Mouse (Mus musculus): ENCODE data around the gene Cd151. TPM values are rescaled to one million over a fixed set of nuclear protein-coding genes. Genes with fewer than 3 reads are reported as not detected.

Gene Cd151
- polyA plus RNA-seq, 1 experiment from 2014 or later = 39.1 TPM

GRCm38 (mm10) chr7:141475011-141475804 lies 8.0 kb downstream of the Cd151 start, which contains the start of the genes Polr2l and Tspan4:
TSS of gene Polr2l (minus strand) at chr7:141475132.
TSS of gene Tspan4 (plus strand) at chr7:141475240.
- peaks cover 6% of the 10 kb centered on the region; the same call in 1 of the 2 replicates for H3K36me3 ChIP-seq (ENCODE audit: control insufficient read depth, insufficient read depth, low read length)
- H3K9me3 ChIP-seq (replicated peaks; ENCODE audit: control insufficient read depth, low read length) = no peaks in the 10 kb centered on the region
- H3K9ac ChIP-seq (ENCODE audit: low read length) = peak within 1 kb of the TSS; percentile 82
- H3K27ac ChIP-seq (ENCODE audit: low read length) = peak within 1 kb of the TSS; percentile 97
- peak within 1 kb of the TSS; percentile 72 for H3K4me3 ChIP-seq (replicated peaks; ENCODE audit: low read length)
- ATAC-seq (ENCODE audit: insufficient read depth, low FRiP score) = peak; percentile 72
- H3K4me2 ChIP-seq (ENCODE audit: low read depth, low read length) = peak within 1 kb of the TSS; percentile 81
- no peaks in the 10 kb centered on the region for H3K27me3 ChIP-seq (ENCODE audit: control insufficient read depth, insufficient read depth, low read length)
- peaks cover 36% of the 10 kb centered on the region for H3K4me1 ChIP-seq (ENCODE audit: control insufficient read depth, insufficient read depth, low read length)
- under 1% methylated on average over 86 of the region's 87 CpGs for WGBS

GRCm38 (mm10) chr7:141475805-141476158 lies 8.6 kb downstream of the Cd151 start:
- peak overlapping the region; percentile 81 for H3K4me2 ChIP-seq (ENCODE audit: low read depth, low read length)
- ATAC-seq (ENCODE audit: insufficient read depth, low FRiP score) = no peak
- peak overlapping the region; percentile 97 for H3K27ac ChIP-seq (ENCODE audit: low read length)
- H3K4me1 ChIP-seq (ENCODE audit: control insufficient read depth, insufficient read depth, low read length) = peaks cover 36% of the 10 kb centered on the region
- no peaks in the 10 kb centered on the region for H3K9me3 ChIP-seq (replicated peaks; ENCODE audit: control insufficient read depth, low read length)
- no peaks in the 10 kb centered on the region for H3K27me3 ChIP-seq (ENCODE audit: control insufficient read depth, insufficient read depth, low read length)
- H3K9ac ChIP-seq (ENCODE audit: low read length) = peak overlapping the region; percentile 82
- peaks cover 6% of the 10 kb centered on the region; the same call in 1 of the 2 replicates for H3K36me3 ChIP-seq (ENCODE audit: control insufficient read depth, insufficient read depth, low read length)
- WGBS = under 1% methylated on average over 12 of the region's 12 CpGs
- peak overlapping the region; percentile 72 for H3K4me3 ChIP-seq (replicated peaks; ENCODE audit: low read length)

DNA sequence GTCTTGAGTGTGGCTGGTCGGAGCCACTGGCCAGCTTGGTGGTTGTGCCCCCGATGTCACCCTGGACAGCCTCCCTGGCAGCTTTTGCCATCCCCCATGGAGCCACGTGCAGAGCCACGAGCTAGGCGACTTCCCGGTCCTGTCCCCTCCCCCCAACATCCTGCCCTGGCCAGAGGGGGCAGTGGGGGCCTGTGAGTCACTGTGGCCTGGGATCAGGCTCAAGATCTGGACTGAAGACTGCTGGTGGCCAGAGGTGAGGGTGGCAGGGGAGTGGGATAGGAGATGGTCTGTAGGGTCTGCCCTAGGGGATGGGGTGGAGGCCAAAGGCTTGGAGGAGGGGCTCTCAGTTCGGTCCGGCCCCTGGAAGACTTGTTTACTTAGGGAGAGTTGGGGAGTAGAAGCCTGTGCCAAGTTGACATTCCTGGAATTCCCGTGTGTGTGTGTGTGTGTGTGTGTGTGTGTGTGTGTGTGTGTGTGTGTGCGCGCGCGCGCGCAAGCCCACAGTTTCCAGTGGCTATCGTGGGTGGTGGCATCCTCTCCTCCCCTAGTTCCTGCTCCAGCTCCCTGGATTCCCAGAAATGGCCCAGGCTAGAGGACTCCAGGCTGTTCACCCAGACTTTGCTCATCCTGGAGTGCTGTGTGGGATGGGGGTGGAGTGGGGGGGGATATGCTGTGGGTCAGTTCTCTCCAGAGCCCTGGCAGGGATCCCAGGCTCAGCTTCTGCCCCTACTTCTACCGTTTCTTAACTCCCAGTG lies 9.2 kb downstream of the Cd151 start:
- H3K9me3 ChIP-seq (replicated peaks; ENCODE audit: control insufficient read depth, low read length) = no peaks in the 10 kb centered on the region
- ATAC-seq (ENCODE audit: insufficient read depth, low FRiP score) = peak; percentile 81
- H3K4me3 ChIP-seq (replicated peaks; ENCODE audit: low read length) = peak overlapping the region; percentile 72
- peaks cover 42% of the 10 kb centered on the region for H3K4me1 ChIP-seq (ENCODE audit: control insufficient read depth, insufficient read depth, low read length)
- H3K27ac ChIP-seq (ENCODE audit: low read length) = peak overlapping the region; percentile 97
- WGBS = 2% methylated on average over 17 of the region's 17 CpGs
- H3K36me3 ChIP-seq (ENCODE audit: control insufficient read depth, insufficient read depth, low read length) = 0 out of 2 replicates have a peak, but pooled peaks cover 2% of the 10 kb centered on the region
- peak overlapping the region; percentile 81 for H3K4me2 ChIP-seq (ENCODE audit: low read depth, low read length)
- H3K27me3 ChIP-seq (ENCODE audit: control insufficient read depth, insufficient read depth, low read length) = 0 out of 2 replicates have a peak, but pooled peaks cover 1% of the 10 kb centered on the region
- peak overlapping the region; percentile 82 for H3K9ac ChIP-seq (ENCODE audit: low read length)

GRCm38 (mm10) chr7:141476981-141477370 lies 9.8 kb downstream of the Cd151 start:
- peaks cover 47% of the 10 kb centered on the region for H3K4me1 ChIP-seq (ENCODE audit: control insufficient read depth, insufficient read depth, low read length)
- no peak for ATAC-seq (ENCODE audit: insufficient read depth, low FRiP score)
- 3% methylated on average over 7 of the region's 7 CpGs for WGBS

DNA sequence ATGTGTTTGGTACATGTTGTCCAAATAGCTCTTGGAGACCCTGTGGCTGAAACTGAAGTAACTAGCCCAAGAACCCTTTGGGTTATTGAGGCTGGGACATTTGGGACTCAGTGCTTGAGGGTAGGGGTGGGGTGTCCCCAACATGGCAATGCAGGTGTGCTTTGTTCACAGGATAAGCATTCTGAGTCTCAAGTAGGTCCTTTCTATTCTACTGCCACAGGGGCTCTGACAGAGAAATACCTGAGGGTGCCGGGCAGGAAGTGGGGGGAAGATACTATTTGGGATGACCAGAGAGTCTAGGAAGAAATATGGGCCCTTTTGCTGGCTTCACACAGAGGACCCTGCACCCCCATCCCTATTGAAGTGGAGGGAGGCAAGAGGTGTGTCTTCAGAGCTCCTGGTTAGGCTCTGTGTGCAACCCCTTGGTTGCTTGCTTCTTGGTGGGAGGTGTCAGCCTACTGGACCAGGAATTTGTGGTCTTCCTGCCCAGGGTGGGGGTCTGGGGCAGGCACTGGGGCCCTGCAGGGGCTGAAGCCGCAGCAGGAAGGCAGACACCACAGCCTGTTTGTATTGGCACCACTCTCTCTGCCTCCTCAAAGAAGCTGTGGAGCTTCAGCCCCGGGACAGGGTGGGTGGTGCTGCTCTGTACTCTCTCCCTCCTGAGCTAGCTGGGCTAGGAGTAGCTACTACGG lies 10.5 kb downstream of the Cd151 start:
- Histone ChIP-seq H3K4me2 (ENCODE audit: low read depth, low read length) (peak overlapping the region; percentile 81), H3K9me3 (replicated peaks; ENCODE audit: control insufficient read depth, low read length) (no peaks in the 10 kb centered on the region), H3K27ac (ENCODE audit: low read length) (peak overlapping the region; percentile 97), H3K27me3 (ENCODE audit: control insufficient read depth, insufficient read depth, low read length) (0 out of 2 replicates have a peak, but pooled peaks cover 8% of the 10 kb centered on the region), H3K4me1 (ENCODE audit: control insufficient read depth, insufficient read depth, low read length) (peaks cover 53% of the 10 kb centered on the region), H3K4me3 (replicated peaks; ENCODE audit: low read length) (no peak overlapping the region; the same call in 1 of the 2 replicates), H3K36me3 (ENCODE audit: control insufficient read depth, insufficient read depth, low read length) (no peaks in the 10 kb centered on the region), H3K9ac (ENCODE audit: low read length) (peak overlapping the region; percentile 82)
- ATAC-seq (ENCODE audit: insufficient read depth, low FRiP score) = no peak
- 31% methylated on average over 4 of the region's 4 CpGs for WGBS

More at GRCm38 (mm10) chr7:141476981-141477370, 9.8 kb downstream of the Cd151 start:
- Histone ChIP-seq H3K27ac (ENCODE audit: low read length) (peak overlapping the region; percentile 97), H3K36me3 (ENCODE audit: control insufficient read depth, insufficient read depth, low read length) (no peaks in the 10 kb centered on the region), H3K4me2 (ENCODE audit: low read depth, low read length) (peak overlapping the region; percentile 81), H3K27me3 (ENCODE audit: control insufficient read depth, insufficient read depth, low read length) (0 out of 2 replicates have a peak, but pooled peaks cover 4% of the 10 kb centered on the region), H3K4me3 (replicated peaks; ENCODE audit: low read length) (peak overlapping the region; percentile 72), H3K9ac (ENCODE audit: low read length) (peak overlapping the region; percentile 82), H3K9me3 (replicated peaks; ENCODE audit: control insufficient read depth, low read length) (no peaks in the 10 kb centered on the region)

- Histone ChIP-seq H3K27me3 (ENCODE audit: control insufficient read depth, insufficient read depth, low read length) (0 out of 2 replicates have a peak, but pooled peaks cover 8% of the 10 kb centered on the region), H3K4me2 (ENCODE audit: low read depth, low read length) (no peak overlapping the region), H3K9ac (ENCODE audit: low read length) (0 out of 2 replicates have a peak overlapping the region, but pooled peaks have one; percentile 82), H3K4me1 (ENCODE audit: control insufficient read depth, insufficient read depth, low read length) (peaks cover 55% of the 10 kb centered on the region), H3K27ac (ENCODE audit: low read length) (peak overlapping the region; percentile 97; the same call in 1 of the 2 replicates), H3K36me3 (ENCODE audit: control insufficient read depth, insufficient read depth, low read length) (no peaks in the 10 kb centered on the region), H3K9me3 (replicated peaks; ENCODE audit: control insufficient read depth, low read length) (no peaks in the 10 kb centered on the region), H3K4me3 (replicated peaks; ENCODE audit: low read length) (no peak overlapping the region)
- WGBS = 63% methylated on average over 5 of the region's 5 CpGs
- no peak for ATAC-seq (ENCODE audit: insufficient read depth, low FRiP score)
These were observed 11.1 kb downstream of the Cd151 start for GRCm38 (mm10) chr7:141478270-141478748.

- ATAC-seq (ENCODE audit: insufficient read depth, low FRiP score) = no peak
- Histone ChIP-seq H3K27ac (ENCODE audit: low read length) (no peak overlapping the region), H3K27me3 (ENCODE audit: control insufficient read depth, insufficient read depth, low read length) (0 out of 2 replicates have a peak, but pooled peaks cover 8% of the 10 kb centered on the region), H3K4me3 (replicated peaks; ENCODE audit: low read length) (no peak overlapping the region), H3K4me1 (ENCODE audit: control insufficient read depth, insufficient read depth, low read length) (peaks cover 49% of the 10 kb centered on the region), H3K36me3 (ENCODE audit: control insufficient read depth, insufficient read depth, low read length) (no peaks in the 10 kb centered on the region), H3K9ac (ENCODE audit: low read length) (no peak overlapping the region), H3K9me3 (replicated peaks; ENCODE audit: control insufficient read depth, low read length) (no peaks in the 10 kb centered on the region), H3K4me2 (ENCODE audit: low read depth, low read length) (peak overlapping the region; percentile 88)
- 10% methylated on average over 10 of the region's 10 CpGs for WGBS
These were observed 13.8 kb downstream of the Cd151 start for GRCm38 (mm10) chr7:141480842-141481497.
